Mouse (Mus musculus): Measurements from ENCODE around the gene Agxt.

DNA sequence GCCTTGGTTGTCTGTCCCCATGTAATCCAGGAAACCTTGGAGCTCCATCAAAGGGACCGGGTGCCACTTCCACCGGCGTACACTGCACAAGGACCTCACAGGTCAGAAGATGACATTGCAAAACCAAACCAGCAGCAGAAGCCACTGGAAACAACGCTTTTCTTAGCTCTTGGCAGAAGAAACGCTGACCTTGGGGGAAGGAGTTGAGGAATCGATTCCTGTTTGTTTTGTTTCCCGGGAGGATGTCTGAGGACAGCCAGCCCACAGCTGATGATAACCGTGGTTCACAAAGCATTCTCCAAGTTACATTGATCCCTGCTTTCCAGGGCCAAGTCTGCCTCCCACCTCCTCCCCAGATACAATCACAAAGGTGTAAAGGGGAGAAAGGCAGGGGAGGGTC lies 11.0 kb upstream of the Agxt start:
- TF ChIP-seq POLR2A (IDR thresholded peaks at IDR 0.05; ENCODE audit: insufficient read depth, low read length) (no peak), CTCF (IDR thresholded peaks at IDR 0.05; ENCODE audit: low read depth, low read length) (no peak), EP300 (IDR thresholded peaks at IDR 0.05; ENCODE audit: insufficient read depth, low read depth, low read length) (no peak)

Data from ES-Bruce4 (cell line).